Mouse (Mus musculus): ENCODE data around the gene Iba57.

The Iba57 gene

GRCm38 (mm10) chr11:59134373-59134997 is 29.1 kb downstream of the Iba57 start:
- no peak for DNase-seq (ENCODE audit: low spot score)

GRCm38 (mm10) chr11:59132065-59132464 is 31.5 kb downstream of the Iba57 start:
- DNase-seq (ENCODE audit: low spot score) = no peak

- DNase-seq (ENCODE audit: low spot score) = no peak
These were observed 32.1 kb downstream of the Iba57 start for GRCm38 (mm10) chr11:59131348-59131919.

- no peak for DNase-seq (ENCODE audit: low spot score)
These were observed 32.8 kb downstream of the Iba57 start for GRCm38 (mm10) chr11:59130782-59131181.

GRCm38 (mm10) chr11:59105945-59106344 is 57.6 kb downstream of the Iba57 start:
- DNase-seq (ENCODE audit: low spot score) = no peak

Data from left cerebral cortex, adult 11 months (tissue).